Mouse (Mus musculus): ENCODE data around the gene Prcc. TPM values are rescaled to one million over a fixed set of nuclear protein-coding genes. Genes with fewer than 3 reads are reported as not detected.
"Not testable (repeated sequence)": the region's sequence is repeated elsewhere in the genome, so short reads cannot be mapped to it uniquely, and the experiment has no call there.

Prcc gene
- polyA plus RNA-seq, 2 experiments: 15.8 to 48.5 TPM

GRCm38 (mm10) chr3:87905880-87906485 lies 20.6 kb upstream of the Prcc start, which contains the start of gene Hdgf:
Gene Hdgf, plus strand, starts transcription at chr3:87906321.
- WGBS: 1% methylated on average over 36 of the region's 57 CpGs
- 0 out of 2 replicates have a peak, but pooled peaks have one; percentile 43 for TF ChIP-seq POLR2A (IDR thresholded peaks at IDR 0.05; ENCODE audit: borderline replicate concordance, extremely low read depth, insufficient read depth, insufficient read length)
- Histone ChIP-seq H3K27ac (replicated peaks; ENCODE audit: low read depth, low read length) (peak within 1 kb of the TSS; percentile 96), H3K9ac (ENCODE audit: low read depth, low read length, severe bottlenecking) (peak within 1 kb of the TSS; percentile 90), H3K4me2 (replicated peaks; ENCODE audit: low read depth, low read length, severe bottlenecking) (peak within 1 kb of the TSS; percentile 74), H3K4me3 (replicated peaks; ENCODE audit: low read length) (peak within 1 kb of the TSS; percentile 79), H3K27me3 (ENCODE audit: control insufficient read depth, insufficient read depth, low read length) (no peaks in the 10 kb centered on the region), H3K36me3 (ENCODE audit: control insufficient read depth, insufficient read depth, low read length) (no peaks in the 10 kb centered on the region), H3K4me1 (ENCODE audit: control insufficient read depth, insufficient read depth, low read length) (peaks cover 31% of the 10 kb centered on the region), H3K9me3 (ENCODE audit: control insufficient read depth, low read length) (no peaks in the 10 kb centered on the region)
- peak; percentile 96 for DNase-seq (ENCODE audit: low spot score)
- ATAC-seq (ENCODE audit: low FRiP score, low read depth): peak; percentile 95

- no peaks in the 10 kb centered on the region for H3K9me3 ChIP-seq (ENCODE audit: control insufficient read depth, low read length)
- H3K9ac ChIP-seq (ENCODE audit: low read depth, low read length, severe bottlenecking): no peak overlapping the region
- no peak for TF ChIP-seq POLR2A (IDR thresholded peaks at IDR 0.05; ENCODE audit: borderline replicate concordance, extremely low read depth, insufficient read depth, insufficient read length)
- H3K27ac ChIP-seq (replicated peaks; ENCODE audit: low read depth, low read length): no peak overlapping the region
- peaks cover 12% of the 10 kb centered on the region for H3K4me1 ChIP-seq (ENCODE audit: control insufficient read depth, insufficient read depth, low read length)
- DNase-seq (ENCODE audit: low spot score): no peak
- H3K4me2 ChIP-seq (replicated peaks; ENCODE audit: low read depth, low read length, severe bottlenecking): no peak overlapping the region
- WGBS: 28% methylated on average over 5 of the region's 5 CpGs
- ATAC-seq (ENCODE audit: low FRiP score, low read depth): no peak
- no peak overlapping the region for H3K4me3 ChIP-seq (replicated peaks; ENCODE audit: low read length)
- H3K27me3 ChIP-seq (ENCODE audit: control insufficient read depth, insufficient read depth, low read length): no peaks in the 10 kb centered on the region
- H3K36me3 ChIP-seq (ENCODE audit: control insufficient read depth, insufficient read depth, low read length): no peaks in the 10 kb centered on the region
These were observed 18.4 kb upstream of the Prcc start for GRCm38 (mm10) chr3:87903821-87904220.

GRCm38 (mm10) chr3:87901959-87902358 lies 16.6 kb upstream of the Prcc start:
- H3K9ac ChIP-seq (ENCODE audit: low read depth, low read length, severe bottlenecking); ATAC-seq (ENCODE audit: low FRiP score, low read depth); H3K4me2 ChIP-seq (replicated peaks; ENCODE audit: low read depth, low read length, severe bottlenecking); H3K9me3 ChIP-seq (ENCODE audit: control insufficient read depth, low read length); H3K27me3 ChIP-seq (ENCODE audit: control insufficient read depth, insufficient read depth, low read length); H3K4me1 ChIP-seq (ENCODE audit: control insufficient read depth, insufficient read depth, low read length); H3K36me3 ChIP-seq (ENCODE audit: control insufficient read depth, insufficient read depth, low read length); H3K4me3 ChIP-seq (replicated peaks; ENCODE audit: low read length); H3K27ac ChIP-seq (replicated peaks; ENCODE audit: low read depth, low read length); DNase-seq (ENCODE audit: low spot score): not testable (repeated sequence)
- WGBS: 85% methylated on average over 5 of the region's 6 CpGs

- DNase-seq (ENCODE audit: low spot score): no peak
- H3K4me2 ChIP-seq (replicated peaks; ENCODE audit: low read depth, low read length, severe bottlenecking): no peak overlapping the region
- H3K4me1 ChIP-seq (ENCODE audit: control insufficient read depth, insufficient read depth, low read length): no peaks in the 10 kb centered on the region
- no peaks in the 10 kb centered on the region for H3K36me3 ChIP-seq (ENCODE audit: control insufficient read depth, insufficient read depth, low read length)
- WGBS: 67% methylated on average over 1 of the region's 1 CpGs
- no peak for TF ChIP-seq POLR2A (IDR thresholded peaks at IDR 0.05; ENCODE audit: borderline replicate concordance, extremely low read depth, insufficient read depth, insufficient read length)
- H3K27me3 ChIP-seq (ENCODE audit: control insufficient read depth, insufficient read depth, low read length): no peaks in the 10 kb centered on the region
- H3K9me3 ChIP-seq (ENCODE audit: control insufficient read depth, low read length): no peaks in the 10 kb centered on the region
- no peak overlapping the region for H3K4me3 ChIP-seq (replicated peaks; ENCODE audit: low read length)
- H3K27ac ChIP-seq (replicated peaks; ENCODE audit: low read depth, low read length): no peak overlapping the region
- H3K9ac ChIP-seq (ENCODE audit: low read depth, low read length, severe bottlenecking): no peak overlapping the region
- ATAC-seq (ENCODE audit: low FRiP score, low read depth): no peak
These were observed 15.7 kb upstream of the Prcc start for GRCm38 (mm10) chr3:87901036-87901624.

GRCm38 (mm10) chr3:87899776-87900175 lies 14.4 kb upstream of the Prcc start:
- ATAC-seq (ENCODE audit: low FRiP score, low read depth) (no peak), DNase-seq (ENCODE audit: low spot score) (no peak)
- Histone ChIP-seq H3K36me3 (ENCODE audit: control insufficient read depth, insufficient read depth, low read length) (no peaks in the 10 kb centered on the region), H3K9ac (ENCODE audit: low read depth, low read length, severe bottlenecking) (no peak overlapping the region), H3K9me3 (ENCODE audit: control insufficient read depth, low read length) (no peaks in the 10 kb centered on the region), H3K27ac (replicated peaks; ENCODE audit: low read depth, low read length) (no peak overlapping the region), H3K4me1 (ENCODE audit: control insufficient read depth, insufficient read depth, low read length) (no peaks in the 10 kb centered on the region), H3K27me3 (ENCODE audit: control insufficient read depth, insufficient read depth, low read length) (no peaks in the 10 kb centered on the region), H3K4me3 (replicated peaks; ENCODE audit: low read length) (no peak overlapping the region), H3K4me2 (replicated peaks; ENCODE audit: low read depth, low read length, severe bottlenecking) (no peak overlapping the region)
- TF ChIP-seq POLR2A (IDR thresholded peaks at IDR 0.05; ENCODE audit: borderline replicate concordance, extremely low read depth, insufficient read depth, insufficient read length): no peak
- 77% methylated on average over 3 of the region's 3 CpGs for WGBS

Measured in limb, embryonic 14.5 days (tissue).